Mouse (Mus musculus) liver, adult 2 months (tissue): ENCODE data around the gene Lpar1. TPM values are rescaled to one million over a fixed set of nuclear protein-coding genes. Genes with fewer than 3 reads are reported as not detected.

Source experiments
- DNase-seq: peaks from one replicate; pipeline ENCODE4 v3.0.0-alpha.2; 2011; ENCODE audit warnings: low read depth, low spot score; ENCODE audit errors: extremely low read depth
- H3K27ac ChIP-seq: fragments of 200-500 bp; replicated peaks from 2 replicates; pipeline ENCODE4 v1.5.1; 2012; ENCODE audit warnings: low read depth, mild to moderate bottlenecking, control low read depth, inconsistent platforms, low read length; ENCODE audit not compliant: insufficient read depth
- H3K27me3 ChIP-seq: fragments of 200-500 bp; 2 replicates; pipeline ENCODE4 v1.6.1; 2012; ENCODE audit warnings: mild to moderate bottlenecking, moderate library complexity, low read length, inconsistent platforms; ENCODE audit not compliant: control insufficient read depth, insufficient read depth
- H3K36me3 ChIP-seq: fragments of 200-500 bp; 2 replicates; pipeline ENCODE4 v1.6.1; 2012; ENCODE audit warnings: low read length, inconsistent platforms; ENCODE audit not compliant: control insufficient read depth, insufficient read depth
- H3K4me1 ChIP-seq: fragments of 200-500 bp; 2 replicates; pipeline ENCODE4 v1.6.1; 2011; ENCODE audit warnings: low read length; ENCODE audit not compliant: control insufficient read depth, insufficient read depth
- H3K4me3 ChIP-seq: fragments of 200-500 bp; 2 replicates; pipeline ENCODE4 v1.5.1; 2011; ENCODE audit warnings: low read depth, mild to moderate bottlenecking, control low read depth, low read length, moderate library complexity; ENCODE audit not compliant: insufficient read depth
- H3K79me2 ChIP-seq: fragments of 200-500 bp; 2 replicates; pipeline ENCODE4 v1.6.1; 2012; ENCODE audit warnings: inconsistent platforms, mild to moderate bottlenecking, low read length, moderate library complexity; ENCODE audit not compliant: control insufficient read depth, insufficient read depth
- H3K9ac ChIP-seq: fragments of 200-500 bp; 2 replicates; pipeline ENCODE4 v1.6.1; 2012; ENCODE audit warnings: low read depth, mild to moderate bottlenecking, control low read depth, inconsistent platforms, low read length
- CTCF ChIP-seq: fragments of 200-500 bp; IDR thresholded peaks from 2 replicates; pipeline ENCODE4 v1.5.1; 2011; ENCODE audit warnings: low read depth, low read length, control low read depth
- POLR2A ChIP-seq: fragments of 200-500 bp; IDR thresholded peaks from 2 replicates; pipeline ENCODE4 v1.6.1; 2011; ENCODE audit warnings: low read length, control low read depth; ENCODE audit not compliant: insufficient read depth; ENCODE audit errors: extremely low read depth
- WGBS: fragments of 180-500 bp; shearing (Covaris S2); methylation state at CpG from one replicate; pipeline ENCODE4 v1.1.7; 2018; 5-methylcytosine and 5-hydroxymethylcytosine counted together
- polyA plus RNA-seq: library from polyadenylated mRNA; depleted of rRNA; stranded (reverse); fragments of >200 nt; gene quantifications from 2 replicates; pipeline ENCODE4 v1.2.3, GENCODE M21; 2012
- total RNA-seq: library from RNA; depleted of rRNA; stranded (reverse); fragments of >200 nt; gene quantifications from 2 replicates; pipeline ENCODE4 v1.2.3, GENCODE M21; 2014

Gene Lpar1
- total and polyA plus RNA-seq, 2 experiments = 0.83 to 0.89 TPM

GRCm38 (mm10) chr4:58577382-58578048 lies 23.8 kb upstream of the Lpar1 start:
- 61% methylated on average over 5 of the region's 5 CpGs for WGBS

GRCm38 (mm10) chr4:58575831-58576230 lies 22.1 kb upstream of the Lpar1 start:
- Histone ChIP-seq H3K36me3 (no peaks in the 10 kb centered on the region), H3K9ac (no peak overlapping the region), H3K27ac (no peak overlapping the region), H3K79me2 (no peaks in the 10 kb centered on the region), H3K4me1 (no peaks in the 10 kb centered on the region), H3K27me3 (no peaks in the 10 kb centered on the region), H3K4me3 (no peak overlapping the region)
- 87% methylated on average over 6 of the region's 6 CpGs for WGBS
- no peak for TF ChIP-seq CTCF
- TF ChIP-seq POLR2A = no peak
- DNase-seq = no peak

More at GRCm38 (mm10) chr4:58577382-58578048, 23.8 kb upstream of the Lpar1 start:
- no peaks in the 10 kb centered on the region for H3K4me1 ChIP-seq
- no peaks in the 10 kb centered on the region for H3K36me3 ChIP-seq
- no peak overlapping the region for H3K4me3 ChIP-seq
- no peak for DNase-seq
- no peaks in the 10 kb centered on the region for H3K79me2 ChIP-seq
- no peak overlapping the region for H3K27ac ChIP-seq
- TF ChIP-seq POLR2A (no peak), CTCF (no peak)
- H3K27me3 ChIP-seq = no peaks in the 10 kb centered on the region
- H3K9ac ChIP-seq = no peak overlapping the region

GRCm38 (mm10) chr4:58574024-58574423 lies 20.3 kb upstream of the Lpar1 start:
- DNase-seq = no peak
- H3K27me3 ChIP-seq = no peaks in the 10 kb centered on the region
- WGBS = 78% methylated on average over 6 of the region's 6 CpGs
- H3K27ac ChIP-seq = no peak overlapping the region
- no peaks in the 10 kb centered on the region for H3K79me2 ChIP-seq
- H3K4me3 ChIP-seq = no peak overlapping the region
- no peak overlapping the region for H3K9ac ChIP-seq
- no peak for TF ChIP-seq POLR2A
- no peak for TF ChIP-seq CTCF
- H3K4me1 ChIP-seq = no peaks in the 10 kb centered on the region
- H3K36me3 ChIP-seq = no peaks in the 10 kb centered on the region

GRCm38 (mm10) chr4:58572446-58572845 lies 18.7 kb upstream of the Lpar1 start:
- WGBS = 63% methylated on average over 2 of the region's 2 CpGs
- Histone ChIP-seq H3K36me3 (no peaks in the 10 kb centered on the region), H3K27me3 (no peaks in the 10 kb centered on the region), H3K79me2 (no peaks in the 10 kb centered on the region), H3K4me1 (no peaks in the 10 kb centered on the region), H3K27ac (no peak overlapping the region), H3K9ac (no peak overlapping the region), H3K4me3 (no peak overlapping the region)
- TF ChIP-seq CTCF (no peak), POLR2A (no peak)
- DNase-seq = no peak

- TF ChIP-seq POLR2A (no peak), CTCF (no peak)
- H3K4me1 ChIP-seq = no peaks in the 10 kb centered on the region
Measured at GRCm38 (mm10) chr4:58571661-58572060, 18.0 kb upstream of the Lpar1 start.

GRCm38 (mm10) chr4:58571232-58571631 lies 17.5 kb upstream of the Lpar1 start:
- no peak for DNase-seq
- no peak for TF ChIP-seq POLR2A
- TF ChIP-seq CTCF = no peak
- WGBS = 35% methylated on average over 1 of the region's 1 CpGs
- Histone ChIP-seq H3K9ac (no peak overlapping the region), H3K27me3 (no peaks in the 10 kb centered on the region), H3K27ac (no peak overlapping the region), H3K79me2 (no peaks in the 10 kb centered on the region), H3K4me1 (no peaks in the 10 kb centered on the region), H3K4me3 (no peak overlapping the region), H3K36me3 (no peaks in the 10 kb centered on the region)

More at GRCm38 (mm10) chr4:58571661-58572060, 18.0 kb upstream of the Lpar1 start:
- DNase-seq = no peak
- H3K27me3 ChIP-seq = no peaks in the 10 kb centered on the region
- 47% methylated on average over 3 of the region's 3 CpGs for WGBS
- no peaks in the 10 kb centered on the region for H3K79me2 ChIP-seq
- no peak overlapping the region for H3K4me3 ChIP-seq
- H3K27ac ChIP-seq = no peak overlapping the region
- no peak overlapping the region for H3K9ac ChIP-seq
- H3K36me3 ChIP-seq = no peaks in the 10 kb centered on the region
